Mouse (Mus musculus): ENCODE measurements around the gene Dnah10. TPM values are rescaled to one million over a fixed set of nuclear protein-coding genes. Genes with fewer than 3 reads are reported as not detected.

The Dnah10 gene
- polyA plus RNA-seq, 1 experiment = 0.30 TPM

- Histone ChIP-seq H3K4me3 (ENCODE audit: insufficient read depth, low read length) (no peak overlapping the region), H3K4me1 (ENCODE audit: control insufficient read depth, insufficient read depth, low read length) (0 out of 2 replicates have a peak, but pooled peaks cover 2% of the 10 kb centered on the region), H3K27ac (ENCODE audit: insufficient read depth, low read length) (no peak overlapping the region)
- TF ChIP-seq CTCF (IDR thresholded peaks at IDR 0.05; ENCODE audit: borderline replicate concordance, insufficient read depth, low read length) = no peak
- no peak for TF ChIP-seq POLR2A (IDR thresholded peaks at IDR 0.05; ENCODE audit: low read depth, low read length)
Observed at GRCm38 (mm10) chr5:124860013-124860412, 135.1 kb downstream of the Dnah10 start.

GRCm38 (mm10) chr5:124861463-124861862 is 136.6 kb downstream of the Dnah10 start:
- H3K27ac ChIP-seq (ENCODE audit: insufficient read depth, low read length) = no peak overlapping the region
- 0 out of 2 replicates have a peak, but pooled peaks cover 3% of the 10 kb centered on the region for H3K4me1 ChIP-seq (ENCODE audit: control insufficient read depth, insufficient read depth, low read length)
- peak overlapping the region; percentile 89 for H3K4me3 ChIP-seq (ENCODE audit: insufficient read depth, low read length)
- TF ChIP-seq POLR2A (IDR thresholded peaks at IDR 0.05; ENCODE audit: low read depth, low read length) (no peak), CTCF (IDR thresholded peaks at IDR 0.05; ENCODE audit: borderline replicate concordance, insufficient read depth, low read length) (no peak)

- TF ChIP-seq CTCF (IDR thresholded peaks at IDR 0.05; ENCODE audit: borderline replicate concordance, insufficient read depth, low read length) (no peak), POLR2A (IDR thresholded peaks at IDR 0.05; ENCODE audit: low read depth, low read length) (peak; percentile 74)
- H3K4me1 ChIP-seq (ENCODE audit: control insufficient read depth, insufficient read depth, low read length) = 0 out of 2 replicates have a peak, but pooled peaks cover 3% of the 10 kb centered on the region
Observed at GRCm38 (mm10) chr5:124862013-124862866, 137.4 kb downstream of the Dnah10 start, which contains the start of the genes Ccdc92 and Zfp664. TSS of gene Ccdc92 (minus strand) at chr5:124862424. TSS of gene Zfp664 (plus strand) at chr5:124862691.

GRCm38 (mm10) chr5:124862871-124863741 is 138.2 kb downstream of the Dnah10 start:
- Histone ChIP-seq H3K27ac (ENCODE audit: insufficient read depth, low read length) (no peak overlapping the region), H3K4me3 (ENCODE audit: insufficient read depth, low read length) (peak overlapping the region; percentile 75), H3K4me1 (ENCODE audit: control insufficient read depth, insufficient read depth, low read length) (0 out of 2 replicates have a peak, but pooled peaks cover 3% of the 10 kb centered on the region)
- TF ChIP-seq CTCF (IDR thresholded peaks at IDR 0.05; ENCODE audit: borderline replicate concordance, insufficient read depth, low read length) = no peak
- TF ChIP-seq POLR2A (IDR thresholded peaks at IDR 0.05; ENCODE audit: low read depth, low read length) = no peak

More at GRCm38 (mm10) chr5:124862013-124862866, 137.4 kb downstream of the Dnah10 start, which contains the start of the genes Ccdc92 and Zfp664:
- Histone ChIP-seq H3K27ac (ENCODE audit: insufficient read depth, low read length) (no peak within 1 kb of the TSS), H3K4me3 (ENCODE audit: insufficient read depth, low read length) (peak within 1 kb of the TSS; percentile 89)

GRCm38 (mm10) chr5:124868981-124869380 is 144.1 kb downstream of the Dnah10 start:
- H3K27ac ChIP-seq (ENCODE audit: insufficient read depth, low read length) = no peak overlapping the region
- no peak overlapping the region for H3K4me3 ChIP-seq (ENCODE audit: insufficient read depth, low read length)
- TF ChIP-seq POLR2A (IDR thresholded peaks at IDR 0.05; ENCODE audit: low read depth, low read length) (no peak), CTCF (IDR thresholded peaks at IDR 0.05; ENCODE audit: borderline replicate concordance, insufficient read depth, low read length) (peak; percentile 41; the same call in 1 of the 2 replicates)
- peaks cover 9% of the 10 kb centered on the region for H3K4me1 ChIP-seq (ENCODE audit: control insufficient read depth, insufficient read depth, low read length)

- TF ChIP-seq POLR2A (IDR thresholded peaks at IDR 0.05; ENCODE audit: low read depth, low read length) = no peak
- TF ChIP-seq CTCF (IDR thresholded peaks at IDR 0.05; ENCODE audit: borderline replicate concordance, insufficient read depth, low read length) = no peak
- Histone ChIP-seq H3K27ac (ENCODE audit: insufficient read depth, low read length) (0 out of 2 replicates have a peak overlapping the region, but pooled peaks have one; percentile 1), H3K4me3 (ENCODE audit: insufficient read depth, low read length) (no peak overlapping the region), H3K4me1 (ENCODE audit: control insufficient read depth, insufficient read depth, low read length) (peaks cover 5% of the 10 kb centered on the region)
Observed at GRCm38 (mm10) chr5:124872033-124872432, 147.1 kb downstream of the Dnah10 start.

GRCm38 (mm10) chr5:124873096-124873495 is 148.2 kb downstream of the Dnah10 start:
- TF ChIP-seq POLR2A (IDR thresholded peaks at IDR 0.05; ENCODE audit: low read depth, low read length) = no peak
- no peak for TF ChIP-seq CTCF (IDR thresholded peaks at IDR 0.05; ENCODE audit: borderline replicate concordance, insufficient read depth, low read length)
- peaks cover 5% of the 10 kb centered on the region for H3K4me1 ChIP-seq (ENCODE audit: control insufficient read depth, insufficient read depth, low read length)
- no peak overlapping the region for H3K27ac ChIP-seq (ENCODE audit: insufficient read depth, low read length)
- H3K4me3 ChIP-seq (ENCODE audit: insufficient read depth, low read length) = no peak overlapping the region

- Histone ChIP-seq H3K4me3 (ENCODE audit: insufficient read depth, low read length) (no peak overlapping the region), H3K4me1 (ENCODE audit: control insufficient read depth, insufficient read depth, low read length) (peaks cover 7% of the 10 kb centered on the region; the same call in 1 of the 2 replicates), H3K27ac (ENCODE audit: insufficient read depth, low read length) (no peak overlapping the region)
- no peak for TF ChIP-seq CTCF (IDR thresholded peaks at IDR 0.05; ENCODE audit: borderline replicate concordance, insufficient read depth, low read length)
- TF ChIP-seq POLR2A (IDR thresholded peaks at IDR 0.05; ENCODE audit: low read depth, low read length) = no peak
Observed at GRCm38 (mm10) chr5:124873890-124874601, 149.2 kb downstream of the Dnah10 start.

- 0 out of 2 replicates have a peak, but pooled peaks cover 1% of the 10 kb centered on the region for H3K4me1 ChIP-seq (ENCODE audit: control insufficient read depth, insufficient read depth, low read length)
- H3K27ac ChIP-seq (ENCODE audit: insufficient read depth, low read length) = no peak overlapping the region
- no peak for TF ChIP-seq CTCF (IDR thresholded peaks at IDR 0.05; ENCODE audit: borderline replicate concordance, insufficient read depth, low read length)
- no peak for TF ChIP-seq POLR2A (IDR thresholded peaks at IDR 0.05; ENCODE audit: low read depth, low read length)
- H3K4me3 ChIP-seq (ENCODE audit: insufficient read depth, low read length) = no peak overlapping the region
Observed at GRCm38 (mm10) chr5:124879251-124879650, 154.4 kb downstream of the Dnah10 start.
